In genomic region chr6:29391241-29391640, GRCm38 (mm10) we compare ENCODE assay signal across 6 mouse cellular contexts. TPM values are rescaled to one million over a fixed set of nuclear protein-coding genes. Genes with fewer than 3 reads are reported as not detected.
"Had no signal": no experiment of that assay in that cellular context is flagged by ENCODE, and none has a peak within 500 bp of the region (broad histone marks: within the 10 kb centered on the region; RNA-seq: fewer than 3 reads in every experiment).

No protein-coding gene starts in this region.

RNA-seq across cellular contexts. Expression of gene Opn1sw, which starts 3.0 kb away (rescaled TPM):
- total RNA-seq: megakaryocyte progenitor cell, adult 5-6 weeks; megakaryocyte, adult 5-6 weeks; megakaryocyte-erythroid progenitor cell, adult 5-6 weeks; monocyte, adult 5-6 weeks had no signal
- polyA plus RNA-seq: liver, embryonic 13.5 days; macrophage had no signal

RNA-seq across cellular contexts. Expression of gene Ccdc136, which starts 4.9 kb away (rescaled TPM):
- total RNA-seq: megakaryocyte progenitor cell, adult 5-6 weeks; megakaryocyte-erythroid progenitor cell, adult 5-6 weeks had no signal
- polyA plus RNA-seq: macrophage had no signal

RNA-seq across cellular contexts. Expression of gene Flnc, which starts 41.8 kb away (rescaled TPM):
- total RNA-seq: megakaryocyte progenitor cell, adult 5-6 weeks; megakaryocyte, adult 5-6 weeks; megakaryocyte-erythroid progenitor cell, adult 5-6 weeks; monocyte, adult 5-6 weeks had no signal
- polyA plus RNA-seq: macrophage had no signal
